10 mouse cellular contexts compared by ENCODE assay signal in the genomic region with DNA sequence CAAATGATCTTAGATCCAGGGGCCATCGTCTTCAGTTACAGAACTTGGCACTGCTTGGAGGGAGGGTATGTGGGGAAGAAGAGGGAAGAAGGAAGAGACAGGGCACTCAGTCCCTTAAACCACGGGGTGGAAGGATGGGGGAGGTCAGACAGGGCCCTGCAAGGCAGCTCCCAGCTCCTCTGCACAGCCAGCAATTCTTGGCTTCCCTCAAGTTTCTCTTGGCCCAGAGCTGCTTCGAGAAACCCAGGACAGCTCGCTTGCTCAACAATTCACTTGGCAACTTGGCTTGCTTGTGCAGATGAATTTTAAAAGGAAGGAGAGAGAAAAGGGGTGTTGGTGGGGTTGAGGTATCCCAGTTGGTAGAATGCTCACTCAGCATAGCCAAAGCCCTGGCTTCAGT.
DNase-seq lines count a peak whose midpoint lies in the region; ATAC-seq and TF ChIP-seq lines count a peak whose summit lies in the region.
"Had no signal": no experiment of that assay in that cellular context is flagged by ENCODE, and none has a peak within 500 bp of the region (broad histone marks: within the 10 kb centered on the region; RNA-seq: fewer than 3 reads in every experiment).

No protein-coding gene starts in this region.

- no peak for TF ChIP-seq CTCF in kidney, adult 2 months (conservative IDR thresholded peaks at IDR 0.05; ENCODE audit: insufficient read depth, insufficient read length, low read depth, low read length)
- TF ChIP-seq CTCF in embryonic fibroblast, embryonic 13.5 days (IDR thresholded peaks at IDR 0.05; ENCODE audit: borderline replicate concordance, insufficient read depth, low read length), result no peak
- TF ChIP-seq CTCF in heart, postnatal 0 days (IDR thresholded peaks at IDR 0.05; ENCODE audit: low read depth), result no peak

- no peak overlapping the region for H3K4me2 ChIP-seq in heart, postnatal 0 days (ENCODE audit: low read depth, low read length)
- no peak overlapping the region for H3K4me2 ChIP-seq in liver, embryonic 12.5 days
- H3K4me2 ChIP-seq: liver, embryonic 13.5 days had no signal

- H3K4me1 ChIP-seq in kidney, adult 2 months (ENCODE audit: control insufficient read depth, insufficient read depth, low read length), result no peaks in the 10 kb centered on the region
- no peaks in the 10 kb centered on the region for H3K4me1 ChIP-seq in embryonic fibroblast, embryonic 13.5 days (ENCODE audit: control insufficient read depth, insufficient read depth, low read length)
- peaks cover 10% of the 10 kb centered on the region; the same call in 1 of the 2 replicates for H3K4me1 ChIP-seq in heart, postnatal 0 days (ENCODE audit: control insufficient read depth, insufficient read depth)
- peaks cover 8% of the 10 kb centered on the region for H3K4me1 ChIP-seq in liver, embryonic 12.5 days

- H3K9ac ChIP-seq in heart, postnatal 0 days (replicated peaks; ENCODE audit: low read depth, low read length), result no peak overlapping the region
- no peak overlapping the region for H3K9ac ChIP-seq in liver, embryonic 12.5 days
- H3K9ac ChIP-seq: liver, embryonic 13.5 days had no signal

- no peak overlapping the region for H3K4me3 ChIP-seq in kidney, adult 2 months (ENCODE audit: insufficient read depth, low read depth, low read length)
- H3K4me3 ChIP-seq in embryonic fibroblast, embryonic 13.5 days (ENCODE audit: insufficient read depth, low read length), result no peak overlapping the region
- no peak overlapping the region for H3K4me3 ChIP-seq in heart, postnatal 0 days (ENCODE audit: low read depth, low read length)
- no peak overlapping the region for H3K4me3 ChIP-seq in liver, embryonic 12.5 days
- H3K4me3 ChIP-seq: liver, embryonic 13.5 days had no signal

- ATAC-seq in heart, postnatal 0 days (ENCODE audit: insufficient read depth, low read depth), result peak; percentile 51; the same call in 1 of the 2 replicates
- no peak for ATAC-seq in megakaryocyte-erythroid progenitor cell, adult 5-6 weeks (replicated peaks; ENCODE audit: low FRiP score, low TSS enrichment, poor library complexity, severe bottlenecking)
- no peak for ATAC-seq in inflammation-experienced regulatory T-cells, adult 6 months
- no peak for ATAC-seq in liver, embryonic 12.5 days

- peak; percentile 60 for DNase-seq in kidney, adult 2 months
- DNase-seq in kidney, adult 11 months, result no peak
- peak; percentile 44 for DNase-seq in heart, postnatal 0 days (ENCODE audit: low spot score)
- DNase-seq in lung, postnatal 14 days, result peak; percentile 54
- DNase-seq: liver, embryonic 13.5 days had no signal

- no peak for TF ChIP-seq EP300 in heart, postnatal 0 days (IDR thresholded peaks at IDR 0.05; ENCODE audit: low read depth)

- 68% methylated on average over 4 of the region's 4 CpGs for whole genome bisulfite sequencing in kidney, adult 2 months
- WGBS in heart, postnatal 0 days, result 52% methylated on average over 4 of the region's 4 CpGs
- WGBS in liver, embryonic 12.5 days (ENCODE audit: insufficient replicate concordance), result 48% methylated on average over 4 of the region's 4 CpGs

- H3K9me3 ChIP-seq in heart, postnatal 0 days (replicated peaks; ENCODE audit: control insufficient read depth, low read length), result peaks cover 13% of the 10 kb centered on the region
- H3K9me3 ChIP-seq in liver, embryonic 12.5 days (replicated peaks), result peaks cover 4% of the 10 kb centered on the region; the same call in 1 of the 2 replicates
- H3K9me3 ChIP-seq: G1E had no signal

- H3K36me3 ChIP-seq in kidney, adult 2 months (ENCODE audit: control insufficient read depth, insufficient read depth, low read length), result no peaks in the 10 kb centered on the region
- H3K36me3 ChIP-seq in heart, postnatal 0 days (replicated peaks; ENCODE audit: control insufficient read depth, insufficient read depth, low read length), result no peaks in the 10 kb centered on the region
- H3K36me3 ChIP-seq in liver, embryonic 12.5 days, result no peaks in the 10 kb centered on the region
- H3K36me3 ChIP-seq: G1E; liver, embryonic 13.5 days had no signal

- H3K27me3 ChIP-seq in kidney, adult 2 months (replicated peaks; ENCODE audit: control insufficient read depth, insufficient read depth, low read length), result no peaks in the 10 kb centered on the region
- H3K27me3 ChIP-seq in heart, postnatal 0 days (ENCODE audit: control insufficient read depth, insufficient read depth, low read length), result 0 out of 2 replicates have a peak, but pooled peaks cover 5% of the 10 kb centered on the region
- H3K27me3 ChIP-seq in liver, embryonic 12.5 days (replicated peaks), result peaks cover 53% of the 10 kb centered on the region

- H3K27ac ChIP-seq in kidney, adult 2 months (ENCODE audit: insufficient read depth, low read depth, low read length), result no peak overlapping the region; the same call in 1 of the 2 replicates
- H3K27ac ChIP-seq in embryonic fibroblast, embryonic 13.5 days (ENCODE audit: insufficient read depth, low read length), result peak overlapping the region; percentile 32; the same call in 1 of the 2 replicates
- H3K27ac ChIP-seq in heart, postnatal 0 days (ENCODE audit: low read depth), result peak overlapping the region; percentile 26; the same call in 1 of the 2 replicates
- no peak overlapping the region for H3K27ac ChIP-seq in liver, embryonic 12.5 days
- H3K27ac ChIP-seq: liver, embryonic 13.5 days had no signal

- no peak for TF ChIP-seq POLR2A in kidney, adult 2 months (IDR thresholded peaks at IDR 0.05; ENCODE audit: low read depth, low read length)
- no peak for TF ChIP-seq POLR2A in embryonic fibroblast, embryonic 13.5 days (IDR thresholded peaks at IDR 0.05; ENCODE audit: low read depth, low read length)

Comparison
In these comparisons a context has a peak if more than half of its experiments do, and no peak if none do; other contexts are left out.
1. H3K27ac ChIP-seq: peak in embryonic fibroblast, embryonic 13.5 days (single experiment) and heart, postnatal 0 days (single experiment); none in kidney, adult 2 months (single experiment) and liver, embryonic 12.5 days (single experiment).